Mouse (Mus musculus): ENCODE measurements at regions not wholly inside any gene's neighbourhood (a gene's known extent, or its start where the extent isn't known, plus 50 kb on each side); places are given as distances from the start of the nearest gene placed in this dataset.
"Not testable (repeated sequence)": the region's sequence is repeated elsewhere in the genome, so short reads cannot be mapped to it uniquely, and the experiment has no call there.

DNA sequence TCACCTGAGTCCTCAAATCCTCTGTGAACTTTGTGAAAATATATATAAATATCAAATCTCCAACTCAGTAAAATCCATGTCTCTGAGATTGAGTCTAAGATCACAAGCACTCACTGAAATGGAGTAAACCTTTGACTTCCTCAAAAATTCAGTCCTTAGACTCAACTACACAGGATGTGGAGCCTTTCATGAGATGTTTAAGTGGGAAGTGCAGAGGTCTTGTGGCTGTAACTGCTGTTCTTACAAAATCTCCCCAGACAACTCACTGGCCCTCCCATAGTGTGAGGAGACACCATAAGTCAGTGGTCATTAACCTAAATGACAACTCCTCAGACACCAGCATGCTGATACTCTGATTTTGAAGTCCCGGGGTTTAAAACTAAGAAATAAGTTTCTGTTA, 59.2 kb upstream of the Lrrc8b start:
- not testable (repeated sequence) for TF ChIP-seq EP300, CTCF (IDR thresholded peaks at IDR 0.05; ENCODE audit: low read depth)

Measured in liver, embryonic 14.5 days (tissue).